Mouse (Mus musculus) heart, adult 2 months (tissue): ENCODE data around the gene Dnah9. TPM values are rescaled to one million over a fixed set of nuclear protein-coding genes. Genes with fewer than 3 reads are reported as not detected.

ENCODE experiments used
- DNase-seq, 2 experiments: peaks; one replicate each; pipeline ENCODE4 v3.0.0; 2021
- H3K27ac ChIP-seq: fragments of 200-600 bp; 2 replicates; pipeline ENCODE4 v1.8.1; 2022
- H3K27me3 ChIP-seq: fragments of 200-500 bp; 2 replicates; pipeline ENCODE4 v1.6.1; 2012; ENCODE audit warnings: mild to moderate bottlenecking, low read length, inconsistent platforms, mixed read lengths; ENCODE audit not compliant: control insufficient read depth, insufficient read depth
- H3K36me3 ChIP-seq: fragments of 200-500 bp; 2 replicates; pipeline ENCODE4 v1.6.1; 2012; ENCODE audit warnings: low read length, inconsistent platforms; ENCODE audit not compliant: control insufficient read depth, insufficient read depth
- H3K4me1 ChIP-seq: fragments of 200-500 bp; 2 replicates; pipeline ENCODE4 v1.6.1; 2011; ENCODE audit warnings: low read length; ENCODE audit not compliant: control insufficient read depth, insufficient read depth
- H3K4me3 ChIP-seq: fragments of 200-600 bp; 2 replicates; pipeline ENCODE4 v1.8.1; 2022
- H3K79me2 ChIP-seq: fragments of 200-500 bp; replicated peaks from 2 replicates; pipeline ENCODE4 v1.6.1; 2012; ENCODE audit warnings: mild to moderate bottlenecking, inconsistent platforms, low read length, moderate library complexity, mixed read lengths; ENCODE audit not compliant: control insufficient read depth, insufficient read depth
- H3K9ac ChIP-seq: fragments of 200-500 bp; 2 replicates; pipeline ENCODE4 v1.6.1; 2012; ENCODE audit warnings: low read depth, mild to moderate bottlenecking, control low read depth, inconsistent platforms, low read length, mixed read lengths
- CTCF ChIP-seq: fragments of 200-600 bp; IDR thresholded peaks from 2 replicates; pipeline ENCODE4 v1.8.1; 2022; ENCODE audit warnings: antibody characterized with exemption, mild to moderate bottlenecking, moderate library complexity
- EP300 ChIP-seq: fragments of 200-500 bp; IDR thresholded peaks from 2 replicates; pipeline ENCODE4 v1.6.1; 2011; ENCODE audit warnings: low read depth, low read length, control low read depth; ENCODE audit not compliant: insufficient read depth
- POLR2A ChIP-seq: fragments of 200-500 bp; IDR thresholded peaks from 2 replicates; pipeline ENCODE4 v1.6.1; 2011; ENCODE audit warnings: mild to moderate bottlenecking, low read depth, low read length, control low read depth; ENCODE audit not compliant: insufficient read depth
- WGBS: fragments of 180-500 bp; shearing (Covaris S2); methylation state at CpG from one replicate; pipeline ENCODE4 v1.1.7; 2018; 5-methylcytosine and 5-hydroxymethylcytosine counted together
- intact Hi-C: fragments of 180-260 bp; cut with DNase I; formaldehyde crosslinking; loops from one replicate; pipeline ENCODE4 v1.15.1; 2025
- polyA plus RNA-seq: library from polyadenylated mRNA; depleted of rRNA; stranded (reverse); fragments of >200 nt; gene quantifications from 2 replicates; pipeline ENCODE4 v1.2.3, GENCODE M21; 2012
- total RNA-seq, 2 experiments: library from RNA; stranded (reverse); gene quantifications; 2 replicates each; pipeline ENCODE4 v1.2.3; 2021

Dnah9 gene
- total and polyA plus RNA-seq, 3 experiments = 0.51 TPM; not detected in 2

- Histone ChIP-seq H3K79me2 (peaks cover 11% of the 10 kb centered on the region), H3K4me3 (peak within 1 kb of the TSS; percentile 91), H3K4me1 (no peaks in the 10 kb centered on the region; the same call in none of the 2 replicates), H3K36me3 (peaks cover 8% of the 10 kb centered on the region), H3K9ac (peak within 1 kb of the TSS; percentile 98), H3K27me3 (no peaks in the 10 kb centered on the region), H3K27ac (peak within 1 kb of the TSS; percentile 92)
- WGBS = under 1% methylated on average over 36 of the region's 36 CpGs
- intact Hi-C loops = loop anchor here (1.0 to 5.0 kb wide), 3 partner anchors 19 to 61 kb away; partner anchors contain the start of gene Zkscan6
- peak; percentile 95 to 98 for DNase-seq
- peak; percentile 74 for TF ChIP-seq POLR2A
- no peak for TF ChIP-seq EP300
Measured at GRCm38 (mm10) chr11:65788154-65788553, 380.2 kb downstream of the Dnah9 start, which contains the start of gene Map2k4. Gene Map2k4, minus strand, starts transcription at chr11:65788297.

DNA sequence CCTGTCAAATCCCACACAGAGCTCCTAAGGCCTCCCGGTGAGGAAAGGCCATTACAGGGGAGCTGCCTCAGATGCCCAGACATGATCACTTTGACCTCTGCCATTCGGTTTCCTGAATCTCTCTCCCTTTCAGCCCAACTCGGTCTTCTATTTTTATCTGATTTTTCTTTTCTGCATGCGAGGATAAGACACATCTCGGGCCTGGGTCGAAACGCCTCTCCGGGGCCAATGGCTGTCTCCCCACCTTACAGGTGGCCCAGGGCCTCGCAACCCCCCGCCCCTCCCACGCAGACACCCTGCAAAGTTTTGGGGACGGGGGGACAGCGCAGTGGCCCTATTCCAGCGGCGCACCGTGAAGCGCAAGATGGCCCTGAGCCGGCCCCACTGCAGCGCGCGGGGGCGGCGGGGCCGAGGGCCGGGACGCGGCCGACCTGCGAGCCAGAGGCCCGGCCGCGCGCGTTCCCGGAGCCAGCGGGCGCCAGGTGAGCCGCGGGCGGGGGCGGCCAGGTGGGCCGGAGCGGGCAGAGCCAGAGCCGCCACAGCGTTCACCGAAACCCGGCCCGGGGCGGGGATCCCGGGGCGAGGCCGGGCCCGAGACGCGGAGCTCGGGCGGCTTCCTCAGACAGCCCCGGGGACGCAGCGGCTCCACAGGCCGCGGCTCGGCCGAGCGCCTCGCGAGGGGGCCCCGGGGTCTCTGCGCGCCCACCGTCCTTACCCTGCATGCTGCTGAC is 380.8 kb downstream of the Dnah9 start:
- intact Hi-C loops = loop anchor here (1.0 to 5.0 kb wide), 3 partner anchors 20 to 60 kb away; partner anchors contain the start of gene Zkscan6
- peaks cover 11% of the 10 kb centered on the region for H3K79me2 ChIP-seq
- no peak for TF ChIP-seq CTCF
- no peak for TF ChIP-seq EP300
- TF ChIP-seq POLR2A = no peak
- WGBS = 1% methylated on average over 71 of the region's 71 CpGs
- peak overlapping the region; percentile 98 for H3K9ac ChIP-seq
- H3K36me3 ChIP-seq = peaks cover 8% of the 10 kb centered on the region
- H3K27ac ChIP-seq = peak overlapping the region; percentile 92
- H3K27me3 ChIP-seq = no peaks in the 10 kb centered on the region
- H3K4me3 ChIP-seq = peak overlapping the region; percentile 91
- no peaks in the 10 kb centered on the region; the same call in none of the 2 replicates for H3K4me1 ChIP-seq
- DNase-seq = no peak

DNA sequence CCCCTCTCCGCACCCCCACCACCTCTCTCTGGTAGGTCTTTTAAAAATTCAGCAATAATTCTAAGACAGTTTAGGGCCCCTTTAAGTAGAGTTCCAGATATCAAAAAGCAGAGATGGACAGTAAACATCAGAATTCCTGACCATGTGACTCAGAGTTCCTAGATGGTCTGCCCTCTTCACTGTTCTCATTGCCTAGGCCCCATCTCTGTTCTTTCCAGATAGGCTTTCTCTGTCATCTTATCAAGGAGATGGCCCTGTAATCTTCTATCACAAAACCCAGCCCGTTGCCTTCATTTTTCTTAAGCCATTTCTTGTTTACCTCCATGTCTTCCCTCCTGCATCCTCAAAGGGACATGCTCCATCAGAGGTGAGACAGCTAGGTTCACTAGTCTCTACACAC is 382.2 kb downstream of the Dnah9 start:
- no peak overlapping the region for H3K9ac ChIP-seq
- peaks cover 2% of the 10 kb centered on the region for H3K4me1 ChIP-seq
- no peak for DNase-seq
- WGBS = 78% methylated on average over 2 of the region's 2 CpGs
- no peaks in the 10 kb centered on the region for H3K27me3 ChIP-seq
- H3K79me2 ChIP-seq = peaks cover 13% of the 10 kb centered on the region
- H3K4me3 ChIP-seq = no peak overlapping the region
- intact Hi-C loops = loop anchor here (5.0 kb wide), 2 partner anchors 44 to 59 kb away; no protein-coding TSS in a partner anchor
- peaks cover 8% of the 10 kb centered on the region for H3K36me3 ChIP-seq
- TF ChIP-seq POLR2A (no peak), EP300 (no peak), CTCF (no peak)
- no peak overlapping the region for H3K27ac ChIP-seq

DNA sequence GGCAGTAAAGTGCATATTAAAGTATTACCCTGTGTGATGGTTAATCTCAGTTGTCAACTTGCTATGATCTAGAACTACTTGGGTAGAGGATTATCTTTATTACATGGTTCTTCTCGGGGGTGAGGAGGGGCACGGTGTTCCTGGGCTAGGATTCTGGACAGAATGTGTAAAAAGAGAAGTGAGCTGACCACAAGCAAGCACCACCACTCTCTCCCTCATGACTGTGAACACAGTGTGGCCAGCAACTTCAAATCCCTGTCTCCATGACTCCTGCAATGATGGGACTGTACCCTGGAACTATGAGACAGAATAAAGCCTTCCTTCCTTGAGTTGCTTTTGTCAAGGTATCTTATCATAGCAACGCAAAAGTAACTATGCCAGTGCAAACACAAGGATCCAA is 386.8 kb downstream of the Dnah9 start:
- Histone ChIP-seq H3K4me3 (no peak overlapping the region), H3K27ac (no peak overlapping the region), H3K27me3 (no peaks in the 10 kb centered on the region), H3K4me1 (peaks cover 10% of the 10 kb centered on the region), H3K79me2 (peaks cover 10% of the 10 kb centered on the region), H3K9ac (no peak overlapping the region), H3K36me3 (peaks cover 26% of the 10 kb centered on the region)
- no peak for DNase-seq
- TF ChIP-seq POLR2A = no peak
- no peak for TF ChIP-seq EP300
- no peak for TF ChIP-seq CTCF
- WGBS = 61% methylated on average over 3 of the region's 3 CpGs
- intact Hi-C loops = no loop called here
